Mouse (Mus musculus): Measurements from ENCODE around the gene Col4a2.
"Not testable (repeated sequence)": the region's sequence is repeated elsewhere in the genome, so short reads cannot be mapped to it uniquely, and the experiment has no call there.

- TF ChIP-seq CTCF, EP300 (IDR thresholded peaks at IDR 0.05): not testable (repeated sequence)
Observed at GRCm38 (mm10) chr8:11466528-11466927, 153.9 kb downstream of the Col4a2 start.
